Mouse (Mus musculus) lung, postnatal 0 days (tissue): ENCODE measurements around the gene Orc5.

Source experiments
- CTCF ChIP-seq: IDR thresholded peaks from 2 replicates; pipeline ENCODE4 v1.5.1; 2016; ENCODE audit warnings: antibody characterized with exemption, mild to moderate bottlenecking
- EP300 ChIP-seq: IDR thresholded peaks from 2 replicates; pipeline ENCODE4 v1.6.1; 2016; ENCODE audit warnings: antibody characterized with exemption, mild to moderate bottlenecking, control low read depth

- TF ChIP-seq EP300, result no peak
- TF ChIP-seq CTCF, result no peak
Observed at GRCm38 (mm10) chr5:22471243-22471642, 79.0 kb downstream of the Orc5 start.
